Mouse (Mus musculus) C2C12 (cell line): ENCODE measurements around the gene Tmem213. TPM values are rescaled to one million over a fixed set of nuclear protein-coding genes. Genes with fewer than 3 reads are reported as not detected.

Source experiments
- H3K27me3 ChIP-seq: one replicate; pipeline ENCODE4 v1.6.1; 2011; ENCODE audit not compliant: control insufficient read depth, insufficient read depth, insufficient read length
- H3K36me3 ChIP-seq: one replicate; pipeline ENCODE4 v1.6.1; 2011; ENCODE audit not compliant: control insufficient read depth, insufficient read depth
- H3K4me3 ChIP-seq: one replicate; pipeline ENCODE4 v1.5.1; 2011; ENCODE audit warnings: mild to moderate bottlenecking, control low read depth; ENCODE audit not compliant: poor library complexity, insufficient read depth, severe bottlenecking
- H3K79me2 ChIP-seq: one replicate; pipeline ENCODE4 v1.6.1; 2011; ENCODE audit not compliant: control insufficient read depth, insufficient read depth
- H3K79me3 ChIP-seq: one replicate; pipeline ENCODE4 v1.6.1; 2011; ENCODE audit warnings: low read depth, control low read depth
- H3ac ChIP-seq: one replicate; pipeline ENCODE3; 2011; ENCODE audit warnings: low read depth; ENCODE audit not compliant: control insufficient read depth, insufficient read length
- CEBPB ChIP-seq: IDR thresholded peaks from one replicate; pipeline ENCODE4 v1.6.1; 2011; ENCODE audit warnings: low read depth, mild to moderate bottlenecking, control low read depth, moderate library complexity
- CTCF ChIP-seq: IDR thresholded peaks from one replicate; pipeline ENCODE4 v1.5.1; 2011; ENCODE audit not compliant: control insufficient read depth, insufficient read depth, insufficient read length
- FOSL1 ChIP-seq: IDR thresholded peaks from one replicate; pipeline ENCODE4 v1.8.0; 2011; ENCODE audit warnings: mild to moderate bottlenecking, low read length; ENCODE audit not compliant: poor library complexity, insufficient read depth, severe bottlenecking
- MAX ChIP-seq: IDR thresholded peaks from one replicate; pipeline ENCODE4 v1.6.1; 2011; ENCODE audit warnings: mild to moderate bottlenecking, control low read depth
- MYOD1 ChIP-seq: IDR thresholded peaks from one replicate; pipeline ENCODE4 v1.6.1; 2011; ENCODE audit warnings: low read depth; ENCODE audit not compliant: control insufficient read depth, insufficient read length
- MYOG ChIP-seq: IDR thresholded peaks from one replicate; pipeline ENCODE4 v1.6.1; 2011; ENCODE audit not compliant: control insufficient read depth, insufficient read length; ENCODE audit errors: extremely low read depth
- USF1 ChIP-seq: IDR thresholded peaks from one replicate; pipeline ENCODE4 v1.6.1; 2011; ENCODE audit warnings: low read depth, mild to moderate bottlenecking, control low read depth, moderate library complexity
- long read RNA-seq, 2 experiments: library from polyadenylated mRNA; unstranded; transcript quantifications; one replicate each; pipeline ENCODE4 v2.0.0; 2019 to 2020
- polyA plus RNA-seq: library from polyadenylated mRNA; unstranded; fragments of >200 nt; fragmentation: generic; extraction: Trizol; gene quantifications from one replicate; pipeline ENCODE4 v1.2.1, GENCODE M21; 2012; ENCODE audit warnings: missing spikeins

Tmem213 gene
- polyA plus RNA-seq, result not detected
- long read RNA-seq, experiment 1, result 0 reads
- long read RNA-seq, experiment 2, result 0 reads

DNA sequence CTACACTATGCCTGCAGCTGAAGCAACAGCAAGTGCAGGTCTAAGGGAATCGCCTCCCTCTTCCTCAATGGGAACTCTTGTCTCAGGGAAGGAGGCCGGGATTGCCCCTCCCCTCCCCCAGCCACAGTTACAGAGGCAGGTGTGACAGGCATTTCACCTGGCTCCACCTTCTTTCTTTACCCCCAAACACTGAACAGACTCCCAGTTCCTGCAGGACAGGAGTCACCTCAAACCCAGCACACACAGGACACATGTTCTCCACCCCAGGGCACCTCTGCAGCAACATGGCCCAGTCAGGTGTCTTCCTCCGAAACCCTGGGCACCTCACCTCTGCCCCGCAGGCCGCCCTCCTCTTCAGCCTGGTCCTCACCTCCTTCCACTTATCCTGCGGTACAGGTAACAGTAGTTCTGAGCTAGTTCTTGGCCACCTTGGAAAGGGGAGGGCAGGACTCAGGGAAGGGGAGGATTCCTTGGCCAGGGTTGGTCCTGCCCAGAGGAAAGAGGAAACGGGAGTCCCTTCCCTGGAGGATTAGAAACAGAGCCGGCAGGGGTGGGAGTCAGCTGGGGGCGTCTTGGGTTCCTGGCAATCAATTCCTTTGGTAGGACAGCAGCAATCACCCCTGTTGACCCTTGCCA is at the start of gene Tmem213:
Tmem213 (plus strand) TSS at position 96 of the 636 bp plus-strand sequence.
- Histone ChIP-seq H3K27me3 (no peaks in the 10 kb centered on the region), H3K36me3 (no peaks in the 10 kb centered on the region), H3K79me3 (no peaks in the 10 kb centered on the region), H3ac (no peak within 1 kb of the TSS), H3K4me3 (no peak within 1 kb of the TSS), H3K79me2 (no peaks in the 10 kb centered on the region)
- TF ChIP-seq MYOG, result no peak
- no peak for TF ChIP-seq CEBPB
- no peak for TF ChIP-seq USF1
- TF ChIP-seq FOSL1, result no peak
- no peak for TF ChIP-seq MAX
- no peak for TF ChIP-seq MYOD1
- TF ChIP-seq CTCF, result no peak

DNA sequence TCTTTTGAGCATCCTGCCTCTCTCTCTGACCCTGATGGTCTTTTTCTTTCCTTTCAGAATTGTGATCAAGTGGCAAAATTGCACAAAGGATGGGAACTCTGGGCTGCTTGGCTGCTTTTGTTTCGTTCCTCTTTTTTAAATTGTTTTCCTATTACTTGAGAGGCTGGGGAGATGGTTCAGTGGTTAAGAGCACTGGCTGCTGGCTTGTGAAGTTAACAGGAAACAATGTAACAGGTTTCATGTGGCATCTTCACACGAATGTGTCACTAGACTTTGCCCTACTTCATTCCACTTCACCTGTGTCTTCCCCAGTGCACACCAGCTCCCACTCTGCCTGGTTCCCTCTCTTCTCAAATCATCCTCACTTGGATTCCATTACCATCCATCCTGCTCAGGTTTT is 44.4 kb upstream of the Tmem213 start:
- Histone ChIP-seq H3K36me3 (no peaks in the 10 kb centered on the region), H3K79me2 (no peaks in the 10 kb centered on the region), H3K79me3 (no peaks in the 10 kb centered on the region), H3ac (no peak overlapping the region), H3K4me3 (no peak overlapping the region), H3K27me3 (no peaks in the 10 kb centered on the region)
- TF ChIP-seq CTCF, result no peak
- TF ChIP-seq MAX, result no peak
- no peak for TF ChIP-seq MYOD1
- TF ChIP-seq CEBPB, result no peak
- TF ChIP-seq FOSL1, result no peak
- TF ChIP-seq USF1, result no peak
- TF ChIP-seq MYOG, result no peak

DNA sequence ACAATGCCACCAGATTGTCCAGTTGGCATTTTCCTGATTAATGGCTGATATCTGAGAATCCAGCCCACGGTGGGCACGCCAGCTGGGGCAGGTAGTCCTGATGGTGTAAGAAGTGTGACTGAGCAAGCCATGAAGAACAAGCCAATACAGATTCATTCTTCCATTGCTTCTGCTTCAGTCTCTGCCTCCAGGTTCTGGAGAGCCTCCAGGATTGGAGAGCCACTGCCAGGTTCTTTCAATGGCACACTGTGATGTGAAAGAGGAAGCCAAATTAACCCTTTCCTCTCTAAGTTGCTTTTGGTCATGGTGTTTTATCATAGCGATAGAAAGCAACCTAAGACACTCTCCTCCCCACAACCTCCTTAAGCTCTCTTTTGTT is 43.9 kb upstream of the Tmem213 start:
- Histone ChIP-seq H3K79me2 (no peaks in the 10 kb centered on the region), H3K27me3 (no peaks in the 10 kb centered on the region), H3K79me3 (no peaks in the 10 kb centered on the region)

DNA sequence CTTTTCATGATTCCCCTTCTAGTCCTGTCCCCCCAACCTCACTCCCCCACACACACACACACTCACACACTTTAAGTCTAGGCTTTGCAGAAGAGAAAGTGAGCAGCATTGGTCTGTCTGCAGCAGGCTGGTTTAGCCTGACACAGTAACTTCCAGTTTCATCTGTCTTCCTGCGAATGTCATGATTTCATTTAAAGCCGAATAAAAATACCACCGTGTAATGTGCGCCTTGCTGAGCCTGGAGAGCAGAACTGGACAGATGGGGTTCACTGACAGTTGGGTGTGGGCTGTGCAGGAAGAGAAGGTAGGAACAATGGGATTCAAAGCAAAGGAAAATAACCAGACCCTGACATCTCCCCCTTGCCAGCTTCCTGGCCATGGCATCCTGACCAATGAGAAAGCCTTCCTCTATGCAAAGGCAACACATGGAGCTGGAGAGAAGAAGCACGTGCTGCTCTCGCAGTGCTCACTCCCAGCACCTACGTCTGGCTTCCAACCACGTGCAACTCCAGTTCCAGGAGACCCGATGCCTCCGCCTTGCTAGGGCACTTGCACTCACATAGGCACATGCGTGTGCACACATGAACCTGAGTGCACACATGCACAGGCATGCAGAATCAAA is 43.4 kb upstream of the Tmem213 start:
- Histone ChIP-seq H3K36me3 (no peaks in the 10 kb centered on the region), H3K79me3 (no peaks in the 10 kb centered on the region), H3K4me3 (no peak overlapping the region), H3K79me2 (no peaks in the 10 kb centered on the region), H3K27me3 (no peaks in the 10 kb centered on the region), H3ac (peak overlapping the region; percentile 24)
- TF ChIP-seq CTCF (no peak), MYOD1 (no peak), CEBPB (no peak), MAX (no peak), USF1 (no peak), MYOG (no peak), FOSL1 (no peak)

More for the DNA sequence above, 43.9 kb upstream of the Tmem213 start:
- Histone ChIP-seq H3ac (no peak overlapping the region), H3K4me3 (no peak overlapping the region), H3K36me3 (no peaks in the 10 kb centered on the region)
- TF ChIP-seq CTCF (no peak), MYOG (no peak)

DNA sequence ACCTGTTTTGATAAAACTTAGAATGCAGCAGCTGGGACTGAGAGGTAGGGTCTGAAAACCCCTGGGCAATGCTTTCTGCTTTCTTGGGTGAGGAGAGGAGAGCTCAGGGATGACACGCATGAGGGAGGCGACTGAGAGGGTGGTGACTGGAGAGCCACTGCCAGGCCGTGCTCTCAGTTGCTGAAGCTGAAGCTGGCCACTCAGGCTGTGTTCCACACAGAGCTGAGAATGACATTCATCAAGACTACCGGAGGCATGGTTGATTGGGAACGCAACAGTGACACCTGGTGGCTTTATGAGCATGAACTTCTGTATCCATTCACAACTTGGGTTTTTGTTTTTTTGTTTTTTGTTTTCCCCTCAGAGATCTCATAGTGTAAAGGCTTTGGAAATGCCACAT is 42.8 kb upstream of the Tmem213 start:
- Histone ChIP-seq H3K4me3 (no peak overlapping the region), H3K27me3 (no peaks in the 10 kb centered on the region), H3K36me3 (no peaks in the 10 kb centered on the region), H3ac (no peak overlapping the region), H3K79me3 (no peaks in the 10 kb centered on the region), H3K79me2 (no peaks in the 10 kb centered on the region)
- TF ChIP-seq CEBPB, result no peak
- peak; percentile 50 for TF ChIP-seq CTCF

DNA sequence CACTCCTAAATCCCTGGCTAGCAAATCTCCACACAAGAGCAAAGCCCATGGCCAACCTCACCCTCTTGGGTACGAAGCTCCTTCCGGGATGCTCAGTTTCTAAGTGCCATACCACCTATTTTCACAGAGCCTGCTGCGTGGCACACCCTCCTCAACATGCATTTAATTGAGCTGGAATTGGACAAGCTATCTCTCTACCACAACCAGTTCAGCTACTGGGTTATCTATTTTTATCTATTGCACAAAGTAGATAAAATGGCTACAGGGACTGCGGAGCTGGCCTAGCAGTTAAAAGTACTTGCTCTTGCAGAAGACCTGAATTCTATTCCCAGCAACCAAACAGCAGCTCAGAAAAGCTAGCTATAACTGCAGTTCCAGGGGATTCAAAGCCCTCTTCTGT is 37.8 kb upstream of the Tmem213 start:
- Histone ChIP-seq H3ac (no peak overlapping the region), H3K27me3 (no peaks in the 10 kb centered on the region), H3K79me3 (no peaks in the 10 kb centered on the region), H3K36me3 (no peaks in the 10 kb centered on the region), H3K79me2 (no peaks in the 10 kb centered on the region), H3K4me3 (no peak overlapping the region)
- TF ChIP-seq MYOD1, result no peak
- no peak for TF ChIP-seq MYOG
- no peak for TF ChIP-seq MAX
- TF ChIP-seq CEBPB, result no peak
- TF ChIP-seq CTCF, result no peak
- no peak for TF ChIP-seq FOSL1
- TF ChIP-seq USF1, result no peak
